Mouse (Mus musculus) myocyte (in vitro differentiated cells): ENCODE measurements at regions not wholly inside any gene's neighbourhood (a gene's known extent, or its start where the extent isn't known, plus 50 kb on each side); places are given as distances from the start of the nearest gene placed in this dataset.

ENCODE experiments used
- E2F4 ChIP-seq: IDR thresholded peaks from one replicate; pipeline ENCODE4 v1.6.1; 2011; ENCODE audit warnings: mild to moderate bottlenecking, control low read depth, moderate library complexity; ENCODE audit not compliant: insufficient read depth
- MAX ChIP-seq: IDR thresholded peaks from one replicate; pipeline ENCODE4 v1.6.1; 2011; ENCODE audit warnings: low read depth, mild to moderate bottlenecking, control low read depth
- POLR2A ChIP-seq: IDR thresholded peaks from one replicate; pipeline ENCODE4 v1.6.1; 2011; ENCODE audit warnings: low read depth, mild to moderate bottlenecking, control low read depth, moderate library complexity; ENCODE audit not compliant: insufficient read length

GRCm38 (mm10) chr15:90827816-90828215 is 148.6 kb upstream of the Cpne8 start:
- TF ChIP-seq POLR2A (no peak), E2F4 (no peak), MAX (no peak)
